Mouse (Mus musculus): ENCODE measurements around the gene Sly. TPM values are rescaled to one million over a fixed set of nuclear protein-coding genes. Genes with fewer than 3 reads are reported as not detected.
"Not testable (repeated sequence)": the region's sequence is repeated elsewhere in the genome, so short reads cannot be mapped to it uniquely, and the experiment has no call there.

Gene Sly
- total RNA-seq (2021): not detected
- long read RNA-seq, experiment 1: 0 reads
- long read RNA-seq, experiment 2: 0 reads

- not testable (repeated sequence) for DNase-seq (ENCODE audit: low spot score in 2 of 2)
Measured at GRCm38 (mm10) chrY:57186888-57187287, at the start of gene Sly. TSS of gene Sly (plus strand) at chrY:57187188.
